ENCODE assay signal across 12 mouse cellular contexts in genomic region chr12:27173151-27173550, GRCm38 (mm10).
"Had no signal": no experiment of that assay in that cellular context is flagged by ENCODE, and none has a peak within 500 bp of the region (broad histone marks: within the 10 kb centered on the region; RNA-seq: fewer than 3 reads in every experiment).

No protein-coding gene starts in this region.

- H3K4me3 ChIP-seq: limb, embryonic 15.5 days; liver, embryonic 12.5 days; midbrain, embryonic 10.5 days; neural tube, embryonic 12.5 days had no signal

- H3K9me3 ChIP-seq: liver, embryonic 12.5 days; neural tube, embryonic 12.5 days had no signal

- H3K27ac ChIP-seq: limb, embryonic 15.5 days; liver, embryonic 12.5 days; midbrain, embryonic 10.5 days; neural tube, embryonic 12.5 days; stomach, postnatal 0 days had no signal

- ATAC-seq: liver, embryonic 12.5 days had no signal

- H3K27me3 ChIP-seq: limb, embryonic 15.5 days; liver, embryonic 12.5 days; neural tube, embryonic 12.5 days had no signal

- H3K4me1 ChIP-seq: liver, embryonic 12.5 days; neural tube, embryonic 12.5 days had no signal

- H3K36me3 ChIP-seq: limb, embryonic 15.5 days; liver, embryonic 12.5 days; midbrain, embryonic 10.5 days; neural tube, embryonic 12.5 days had no signal

- DNase-seq: kidney, adult 9 months; left cerebral cortex, postnatal 4 days; lung, embryonic 14.5 days; lung, postnatal 10 days; lung, postnatal 4 days; midbrain, embryonic 14.5 days; thymus, postnatal 4 days had no signal

- H3K9ac ChIP-seq: limb, embryonic 15.5 days; liver, embryonic 12.5 days; lung, embryonic 14.5 days; neural tube, embryonic 12.5 days had no signal

- H3K4me2 ChIP-seq: limb, embryonic 15.5 days; liver, embryonic 12.5 days; lung, embryonic 14.5 days; neural tube, embryonic 12.5 days had no signal
